Mouse (Mus musculus): ENCODE data around the gene Dmpk.
A peak's percentile ranks its signal among the peaks of the same experiment; 100 is the strongest.

Dmpk gene

GRCm38 (mm10) chr7:19075723-19076585 lies 7.7 kb upstream of the Dmpk start, which contains the start of gene Dmwd:
TSS of gene Dmwd (plus strand) at chr7:19076227.
- DNase-seq: peak; percentile 96 to 98

GRCm38 (mm10) chr7:19076586-19076991 lies 7.1 kb upstream of the Dmpk start:
- DNase-seq: peak in 1 of 2 experiments; percentile 37

GRCm38 (mm10) chr7:19077761-19078160 lies 5.9 kb upstream of the Dmpk start:
- peak in 1 of 2 experiments; percentile 57 for DNase-seq

GRCm38 (mm10) chr7:19078732-19079131 lies 4.9 kb upstream of the Dmpk start:
- DNase-seq: peak in 1 of 2 experiments; percentile 3

- peak in 1 of 2 experiments; percentile 4 for DNase-seq
Observed at GRCm38 (mm10) chr7:19080451-19080950, 3.1 kb upstream of the Dmpk start.

- peak in 1 of 2 experiments; percentile 4 for DNase-seq
Observed at GRCm38 (mm10) chr7:19082171-19082570, 1.5 kb upstream of the Dmpk start.

GRCm38 (mm10) chr7:19083096-19083495 lies 553 bp upstream of the Dmpk start:
- peak; percentile 39 to 76 for DNase-seq

GRCm38 (mm10) chr7:19084277-19084771 lies 675 bp downstream of the Dmpk start:
- peak; percentile 29 to 48 for DNase-seq

GRCm38 (mm10) chr7:19084921-19085473 lies 1.3 kb downstream of the Dmpk start:
- DNase-seq: no peak

- DNase-seq: no peak
Observed at GRCm38 (mm10) chr7:19085495-19085894, 1.8 kb downstream of the Dmpk start.

- peak; percentile 69 to 70 for DNase-seq
Observed at GRCm38 (mm10) chr7:19086042-19086441, 2.4 kb downstream of the Dmpk start.

GRCm38 (mm10) chr7:19086760-19087159 lies 3.1 kb downstream of the Dmpk start:
- DNase-seq: no peak

- DNase-seq: peak; percentile 69 to 74
Observed at GRCm38 (mm10) chr7:19088813-19089212, 5.2 kb downstream of the Dmpk start.

- DNase-seq: peak in 1 of 2 experiments; percentile 4
Observed at GRCm38 (mm10) chr7:19091913-19092312, 8.3 kb downstream of the Dmpk start.

- peak; percentile 55 to 79 for DNase-seq
Observed at GRCm38 (mm10) chr7:19092381-19093173, 8.9 kb downstream of the Dmpk start.

- DNase-seq: peak; percentile 92 to 93
Observed at GRCm38 (mm10) chr7:19093174-19093521, 9.5 kb downstream of the Dmpk start.

- peak; percentile 97 to 99 for DNase-seq
Observed at GRCm38 (mm10) chr7:19093537-19094385, 10.1 kb downstream of the Dmpk start.

GRCm38 (mm10) chr7:19094471-19094825 lies 10.8 kb downstream of the Dmpk start, which contains the start of gene Six5:
TSS of gene Six5 (plus strand) at chr7:19094594.
- DNase-seq: peak; percentile 63 to 77

GRCm38 (mm10) chr7:19094826-19095750 lies 11.4 kb downstream of the Dmpk start:
- peak; percentile 71 to 81 for DNase-seq

GRCm38 (mm10) chr7:19095751-19096110 lies 12.1 kb downstream of the Dmpk start:
- DNase-seq: peak; percentile 76 to 87
